Mouse (Mus musculus): ENCODE measurements at regions not wholly inside any gene's neighbourhood (a gene's known extent, or its start where the extent isn't known, plus 50 kb on each side); places are given as distances from the start of the nearest gene placed in this dataset.

DNA sequence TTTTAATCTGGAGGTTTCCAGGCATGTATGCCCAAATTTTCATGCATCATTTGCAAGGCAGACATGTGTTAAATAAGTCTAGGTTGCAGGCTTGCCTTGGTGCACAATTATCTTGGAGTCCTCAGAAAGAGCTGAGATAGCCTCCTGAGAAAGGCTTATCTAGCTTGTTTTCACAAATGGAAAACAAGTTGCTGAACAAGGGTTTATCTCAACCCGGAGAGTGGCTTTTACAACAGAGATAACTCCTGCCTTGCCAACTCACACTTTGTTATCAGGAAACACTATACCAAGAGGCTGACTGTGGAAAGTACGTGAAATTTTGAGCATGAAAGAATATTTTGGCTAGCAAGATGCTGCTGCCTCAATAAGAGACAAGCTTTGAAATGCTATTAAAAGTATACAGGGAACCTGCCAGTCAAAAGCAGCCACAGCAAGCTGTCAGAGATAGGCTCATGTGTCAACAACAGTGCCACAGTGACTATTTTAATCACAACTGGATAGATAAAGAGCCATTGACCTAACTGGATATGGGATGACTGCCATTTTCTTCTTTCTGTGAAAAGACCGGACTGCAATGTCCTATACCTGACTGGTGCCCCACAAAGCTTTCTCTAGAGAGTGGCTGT, 3376.6 kb upstream of the Gm7489 start:
- Histone ChIP-seq H3K4me3 (replicated peaks; ENCODE audit: low read length) (no peak overlapping the region), H3K36me3 (ENCODE audit: insufficient read depth, low read length) (no peaks in the 10 kb centered on the region), H3K4me1 (replicated peaks; ENCODE audit: low read depth, low read length) (no peaks in the 10 kb centered on the region), H3K27me3 (ENCODE audit: insufficient read depth, low read length) (no peaks in the 10 kb centered on the region), H3K9me3 (ENCODE audit: low read length) (no peaks in the 10 kb centered on the region)
- no peak for TF ChIP-seq POU5F1 (IDR thresholded peaks at IDR 0.05; ENCODE audit: borderline replicate concordance, low read length)
- no peak for TF ChIP-seq CTCF (conservative IDR thresholded peaks at IDR 0.05; ENCODE audit: low read length)
- TF ChIP-seq NANOG (IDR thresholded peaks at IDR 0.05; ENCODE audit: borderline replicate concordance, low read length): no peak

GRCm38 (mm10) chr15:50513036-50513435, 3371.7 kb upstream of the Gm7489 start:
- Histone ChIP-seq H3K36me3 (ENCODE audit: insufficient read depth, low read length) (no peaks in the 10 kb centered on the region), H3K9me3 (ENCODE audit: low read length) (no peaks in the 10 kb centered on the region), H3K4me1 (replicated peaks; ENCODE audit: low read depth, low read length) (no peaks in the 10 kb centered on the region), H3K27me3 (ENCODE audit: insufficient read depth, low read length) (no peaks in the 10 kb centered on the region), H3K4me3 (replicated peaks; ENCODE audit: low read length) (no peak overlapping the region)
- TF ChIP-seq NANOG (IDR thresholded peaks at IDR 0.05; ENCODE audit: borderline replicate concordance, low read length) (no peak), CTCF (conservative IDR thresholded peaks at IDR 0.05; ENCODE audit: low read length) (no peak), POU5F1 (IDR thresholded peaks at IDR 0.05; ENCODE audit: borderline replicate concordance, low read length) (no peak)

- no peaks in the 10 kb centered on the region for H3K4me1 ChIP-seq (replicated peaks; ENCODE audit: low read depth, low read length)
- no peak overlapping the region for H3K4me3 ChIP-seq (replicated peaks; ENCODE audit: low read length)
- no peaks in the 10 kb centered on the region for H3K36me3 ChIP-seq (ENCODE audit: insufficient read depth, low read length)
- H3K9me3 ChIP-seq (ENCODE audit: low read length): no peaks in the 10 kb centered on the region
- H3K27me3 ChIP-seq (ENCODE audit: insufficient read depth, low read length): no peaks in the 10 kb centered on the region
- TF ChIP-seq CTCF (conservative IDR thresholded peaks at IDR 0.05; ENCODE audit: low read length) (no peak), POU5F1 (IDR thresholded peaks at IDR 0.05; ENCODE audit: borderline replicate concordance, low read length) (no peak), NANOG (IDR thresholded peaks at IDR 0.05; ENCODE audit: borderline replicate concordance, low read length) (no peak)
Observed at GRCm38 (mm10) chr15:50524841-50525240, 3359.9 kb upstream of the Gm7489 start.

DNA sequence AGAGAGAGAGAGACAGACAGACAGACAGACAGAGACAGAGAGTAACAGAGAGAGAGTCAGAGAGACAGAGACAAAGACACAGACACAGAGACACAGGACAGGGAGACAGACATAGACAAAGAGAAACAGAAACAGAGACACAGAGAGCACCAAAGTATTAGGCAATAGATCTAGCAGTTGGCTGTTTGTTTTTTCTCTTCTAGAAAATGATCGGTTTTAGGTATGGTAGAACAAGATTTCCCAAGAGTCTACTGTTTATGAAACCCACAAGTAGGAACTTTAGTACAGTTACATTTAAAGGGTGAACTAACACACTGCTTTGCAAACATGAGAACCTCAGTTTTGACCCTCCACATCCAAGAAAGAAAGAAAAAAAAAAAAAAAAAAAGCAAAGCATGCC, 3350.2 kb upstream of the Gm7489 start:
- TF ChIP-seq NANOG (IDR thresholded peaks at IDR 0.05; ENCODE audit: borderline replicate concordance, low read length): no peak
- TF ChIP-seq CTCF (conservative IDR thresholded peaks at IDR 0.05; ENCODE audit: low read length): no peak
- TF ChIP-seq POU5F1 (IDR thresholded peaks at IDR 0.05; ENCODE audit: borderline replicate concordance, low read length): no peak
- peaks cover 6% of the 10 kb centered on the region for H3K9me3 ChIP-seq (ENCODE audit: low read length)
- no peaks in the 10 kb centered on the region for H3K4me1 ChIP-seq (replicated peaks; ENCODE audit: low read depth, low read length)
- no peaks in the 10 kb centered on the region for H3K27me3 ChIP-seq (ENCODE audit: insufficient read depth, low read length)
- H3K36me3 ChIP-seq (ENCODE audit: insufficient read depth, low read length): no peaks in the 10 kb centered on the region
- no peak overlapping the region for H3K4me3 ChIP-seq (replicated peaks; ENCODE audit: low read length)

GRCm38 (mm10) chr15:50563611-50564010, 3321.1 kb upstream of the Gm7489 start:
- no peak for TF ChIP-seq CTCF (conservative IDR thresholded peaks at IDR 0.05; ENCODE audit: low read length)
- TF ChIP-seq POU5F1 (IDR thresholded peaks at IDR 0.05; ENCODE audit: borderline replicate concordance, low read length): no peak
- TF ChIP-seq NANOG (IDR thresholded peaks at IDR 0.05; ENCODE audit: borderline replicate concordance, low read length): no peak
- H3K4me1 ChIP-seq (replicated peaks; ENCODE audit: low read depth, low read length): no peaks in the 10 kb centered on the region
- H3K27me3 ChIP-seq (ENCODE audit: insufficient read depth, low read length): no peaks in the 10 kb centered on the region
- H3K4me3 ChIP-seq (replicated peaks; ENCODE audit: low read length): no peak overlapping the region
- H3K36me3 ChIP-seq (ENCODE audit: insufficient read depth, low read length): no peaks in the 10 kb centered on the region
- H3K9me3 ChIP-seq (ENCODE audit: low read length): no peaks in the 10 kb centered on the region

DNA sequence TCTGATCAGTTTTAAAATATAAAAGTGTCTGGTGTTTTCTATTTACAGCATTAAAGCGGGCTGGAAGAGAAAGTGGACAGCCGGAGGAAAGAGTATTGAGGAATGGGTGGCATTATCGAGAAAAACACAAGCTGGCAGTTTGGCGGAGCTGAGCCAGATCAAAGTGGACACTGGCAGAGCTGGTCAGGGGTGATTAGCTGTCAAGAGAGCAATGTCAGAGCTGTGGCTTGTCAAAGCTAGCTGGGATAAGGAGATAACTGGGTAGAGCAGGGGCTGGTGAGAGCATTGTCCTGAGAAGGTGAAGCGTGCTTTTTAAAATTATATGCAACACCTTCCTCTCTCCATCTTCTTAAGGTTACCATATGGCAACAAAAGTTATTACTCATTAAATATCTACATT, 3303.9 kb upstream of the Gm7489 start:
- Histone ChIP-seq H3K36me3 (ENCODE audit: insufficient read depth, low read length) (no peaks in the 10 kb centered on the region), H3K4me1 (replicated peaks; ENCODE audit: low read depth, low read length) (peaks cover 8% of the 10 kb centered on the region), H3K4me3 (replicated peaks; ENCODE audit: low read length) (no peak overlapping the region), H3K9me3 (ENCODE audit: low read length) (peaks cover 11% of the 10 kb centered on the region), H3K27me3 (ENCODE audit: insufficient read depth, low read length) (no peaks in the 10 kb centered on the region)
- TF ChIP-seq NANOG (IDR thresholded peaks at IDR 0.05; ENCODE audit: borderline replicate concordance, low read length) (no peak), POU5F1 (IDR thresholded peaks at IDR 0.05; ENCODE audit: borderline replicate concordance, low read length) (no peak), CTCF (conservative IDR thresholded peaks at IDR 0.05; ENCODE audit: low read length) (no peak)

GRCm38 (mm10) chr15:50583951-50584350, 3300.8 kb upstream of the Gm7489 start:
- Histone ChIP-seq H3K27me3 (ENCODE audit: insufficient read depth, low read length) (no peaks in the 10 kb centered on the region), H3K4me1 (replicated peaks; ENCODE audit: low read depth, low read length) (peaks cover 12% of the 10 kb centered on the region), H3K9me3 (ENCODE audit: low read length) (peaks cover 14% of the 10 kb centered on the region), H3K4me3 (replicated peaks; ENCODE audit: low read length) (no peak overlapping the region), H3K36me3 (ENCODE audit: insufficient read depth, low read length) (no peaks in the 10 kb centered on the region)
- no peak for TF ChIP-seq POU5F1 (IDR thresholded peaks at IDR 0.05; ENCODE audit: borderline replicate concordance, low read length)
- TF ChIP-seq NANOG (IDR thresholded peaks at IDR 0.05; ENCODE audit: borderline replicate concordance, low read length): no peak
- no peak for TF ChIP-seq CTCF (conservative IDR thresholded peaks at IDR 0.05; ENCODE audit: low read length)

GRCm38 (mm10) chr15:50585496-50585895, 3299.2 kb upstream of the Gm7489 start:
- TF ChIP-seq POU5F1 (IDR thresholded peaks at IDR 0.05; ENCODE audit: borderline replicate concordance, low read length) (no peak), CTCF (conservative IDR thresholded peaks at IDR 0.05; ENCODE audit: low read length) (no peak), NANOG (IDR thresholded peaks at IDR 0.05; ENCODE audit: borderline replicate concordance, low read length) (peak; percentile 37; the same call in 1 of the 2 replicates)
- H3K36me3 ChIP-seq (ENCODE audit: insufficient read depth, low read length): no peaks in the 10 kb centered on the region
- H3K4me1 ChIP-seq (replicated peaks; ENCODE audit: low read depth, low read length): peaks cover 12% of the 10 kb centered on the region
- no peaks in the 10 kb centered on the region for H3K27me3 ChIP-seq (ENCODE audit: insufficient read depth, low read length)
- peaks cover 6% of the 10 kb centered on the region for H3K9me3 ChIP-seq (ENCODE audit: low read length)
- H3K4me3 ChIP-seq (replicated peaks; ENCODE audit: low read length): no peak overlapping the region

All from E14TG2a.4 (cell line).